ENCODE assay signal across 27 mouse cellular contexts in the genomic region with DNA sequence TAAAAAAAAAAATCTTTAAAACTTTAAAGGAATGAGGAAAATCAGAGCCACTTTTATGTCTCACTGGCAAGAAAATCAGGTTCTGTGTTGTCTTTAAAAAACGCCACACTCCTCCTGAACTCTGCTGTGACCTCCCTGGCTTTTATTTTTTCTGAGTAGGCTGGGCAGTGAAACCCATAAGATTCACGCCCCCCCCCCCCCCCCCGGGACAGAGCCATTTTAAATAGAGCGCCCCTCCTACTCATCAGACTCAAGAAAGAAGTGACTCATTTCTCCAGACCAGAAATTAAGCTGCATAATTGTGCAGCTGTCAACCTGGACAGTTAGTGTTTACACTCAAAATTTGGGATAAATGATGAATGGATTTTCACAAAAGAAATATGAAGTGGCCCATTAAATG. TPM values are rescaled to one million over a fixed set of nuclear protein-coding genes. Genes with fewer than 3 reads are reported as not detected.
DNase-seq lines count a peak whose midpoint lies in the region; ATAC-seq and TF ChIP-seq lines count a peak whose summit lies in the region.
"Had no signal": no experiment of that assay in that cellular context is flagged by ENCODE, and none has a peak within 500 bp of the region (broad histone marks: within the 10 kb centered on the region; RNA-seq: fewer than 3 reads in every experiment).

No protein-coding gene starts in this region.

- no peak for ATAC-seq in forebrain, embryonic 13.5 days
- no peak for ATAC-seq in forebrain, postnatal 0 days
- ATAC-seq in kidney, postnatal 0 days (replicated peaks; ENCODE audit: low FRiP score, low read depth), result no peak; the same call in 1 of the 2 replicates
- no peak for ATAC-seq in liver, postnatal 0 days
- ATAC-seq: forebrain, embryonic 16.5 days; Patski had no signal

- 7% methylated on average over 4 of the region's 4 CpGs for WGBS in forebrain, embryonic 13.5 days
- WGBS in forebrain, postnatal 0 days, result 13% methylated on average over 4 of the region's 4 CpGs
- 8% methylated on average over 4 of the region's 4 CpGs for WGBS in kidney, postnatal 0 days
- WGBS in liver, postnatal 0 days (ENCODE audit: insufficient replicate concordance), result 35% methylated on average over 4 of the region's 4 CpGs

- no peak overlapping the region for H3K4me3 ChIP-seq in forebrain, embryonic 13.5 days
- H3K4me3 ChIP-seq in forebrain, postnatal 0 days (ENCODE audit: low read depth, low read length), result no peak overlapping the region
- no peak overlapping the region for H3K4me3 ChIP-seq in kidney, postnatal 0 days (replicated peaks; ENCODE audit: low read depth, low read length)
- H3K4me3 ChIP-seq in liver, postnatal 0 days (ENCODE audit: low read depth, low read length), result no peak overlapping the region
- H3K4me3 ChIP-seq: embryonic facial prominence, embryonic 13.5 days; heart, embryonic 12.5 days; hindbrain, embryonic 13.5 days; left cerebral cortex, adult 2 months; megakaryocyte, embryonic 14.5 days had no signal

- no peaks in the 10 kb centered on the region for H3K27me3 ChIP-seq in forebrain, embryonic 13.5 days
- H3K27me3 ChIP-seq in forebrain, postnatal 0 days (ENCODE audit: insufficient read depth, low read length), result no peaks in the 10 kb centered on the region
- no peaks in the 10 kb centered on the region for H3K27me3 ChIP-seq in kidney, postnatal 0 days (ENCODE audit: insufficient read depth, low read length)
- 0 out of 2 replicates have a peak, but pooled peaks cover 2% of the 10 kb centered on the region for H3K27me3 ChIP-seq in liver, postnatal 0 days (ENCODE audit: insufficient read depth, low read length)
- H3K27me3 ChIP-seq: embryonic facial prominence, embryonic 13.5 days; hindbrain, embryonic 13.5 days; Patski had no signal

- no peak for TF ChIP-seq CTCF in forebrain, postnatal 0 days (IDR thresholded peaks at IDR 0.05; ENCODE audit: low read depth)
- TF ChIP-seq CTCF in kidney, postnatal 0 days (IDR thresholded peaks at IDR 0.05; ENCODE audit: low read depth), result no peak
- TF ChIP-seq CTCF in liver, postnatal 0 days (IDR thresholded peaks at IDR 0.05; ENCODE audit: low read depth), result no peak

- no peaks in the 10 kb centered on the region for H3K9me3 ChIP-seq in forebrain, embryonic 13.5 days (replicated peaks)
- H3K9me3 ChIP-seq in forebrain, postnatal 0 days (ENCODE audit: low read length), result no peaks in the 10 kb centered on the region
- H3K9me3 ChIP-seq in kidney, postnatal 0 days (replicated peaks; ENCODE audit: low read length), result no peaks in the 10 kb centered on the region
- H3K9me3 ChIP-seq in liver, postnatal 0 days (ENCODE audit: low read length), result no peaks in the 10 kb centered on the region
- H3K9me3 ChIP-seq: embryonic facial prominence, embryonic 13.5 days; heart, embryonic 12.5 days; hindbrain, embryonic 13.5 days; megakaryocyte, embryonic 14.5 days had no signal

- no peak overlapping the region for H3K27ac ChIP-seq in forebrain, embryonic 13.5 days
- H3K27ac ChIP-seq in forebrain, postnatal 0 days (ENCODE audit: low read depth, low read length), result no peak overlapping the region
- H3K27ac ChIP-seq in kidney, postnatal 0 days, result no peak overlapping the region
- H3K27ac ChIP-seq in liver, postnatal 0 days (ENCODE audit: low read depth), result no peak overlapping the region
- H3K27ac ChIP-seq: embryonic facial prominence, embryonic 13.5 days; hindbrain, embryonic 13.5 days; left cerebral cortex, adult 2 months had no signal

- no peak overlapping the region for H3K9ac ChIP-seq in forebrain, embryonic 13.5 days
- H3K9ac ChIP-seq in forebrain, postnatal 0 days, result no peak overlapping the region
- H3K9ac ChIP-seq in kidney, postnatal 0 days (ENCODE audit: low read depth, low read length), result no peak overlapping the region
- H3K9ac ChIP-seq in liver, postnatal 0 days (replicated peaks), result no peak overlapping the region
- H3K9ac ChIP-seq: embryonic facial prominence, embryonic 13.5 days; heart, embryonic 12.5 days; hindbrain, embryonic 13.5 days had no signal

- DNase-seq in forebrain, postnatal 0 days, result no peak
- peak; percentile 42 for DNase-seq in kidney, postnatal 0 days (ENCODE audit: low spot score)
- DNase-seq in kidney, adult 9 months, result no peak
- peak; percentile 9 for DNase-seq in 3T3-L1 (ENCODE audit: low read depth, low spot score)
- DNase-seq in Muller cell, postnatal 12 days (ENCODE audit: inconsistent ontology term), result peak; percentile 88
- DNase-seq in liver, postnatal 0 days, result no peak
- no peak for DNase-seq in adrenal gland, adult 8-10 months
- DNase-seq: adrenal gland, postnatal 14 days; B cell, adult 2 months; cerebellum, adult 2 months; cerebellum, postnatal 36 days; heart, postnatal 14 days; kidney, postnatal 14 days; layer of hippocampus, adult 9-11 months; left cerebral cortex, postnatal 4 days; lung, adult 18-20 months; midbrain, embryonic 14.5 days; right cerebral cortex, postnatal 4 days; thymus, postnatal 14 days had no signal

- no peaks in the 10 kb centered on the region for H3K36me3 ChIP-seq in forebrain, embryonic 13.5 days (ENCODE audit: poor library complexity, severe bottlenecking)
- no peaks in the 10 kb centered on the region for H3K36me3 ChIP-seq in forebrain, postnatal 0 days (ENCODE audit: insufficient read depth)
- no peaks in the 10 kb centered on the region for H3K36me3 ChIP-seq in kidney, postnatal 0 days (ENCODE audit: insufficient read depth, low read length)
- no peaks in the 10 kb centered on the region for H3K36me3 ChIP-seq in liver, postnatal 0 days (replicated peaks; ENCODE audit: insufficient read depth, low read length)
- H3K36me3 ChIP-seq: embryonic facial prominence, embryonic 13.5 days; heart, embryonic 12.5 days; hindbrain, embryonic 13.5 days had no signal

- peaks cover 10% of the 10 kb centered on the region for H3K4me1 ChIP-seq in forebrain, embryonic 13.5 days
- H3K4me1 ChIP-seq in forebrain, postnatal 0 days (ENCODE audit: insufficient read depth), result no peaks in the 10 kb centered on the region
- no peaks in the 10 kb centered on the region for H3K4me1 ChIP-seq in kidney, postnatal 0 days (replicated peaks; ENCODE audit: insufficient read depth, low read length)
- H3K4me1 ChIP-seq in liver, postnatal 0 days (ENCODE audit: insufficient read depth), result no peaks in the 10 kb centered on the region
- H3K4me1 ChIP-seq: megakaryocyte, embryonic 14.5 days had no signal

- TF ChIP-seq EP300 in liver, postnatal 0 days (IDR thresholded peaks at IDR 0.05; ENCODE audit: low read depth), result no peak

- 0 out of 2 replicates have a peak overlapping the region, but pooled peaks have one; percentile 4 for H3K4me2 ChIP-seq in forebrain, embryonic 13.5 days
- H3K4me2 ChIP-seq in forebrain, postnatal 0 days (ENCODE audit: low read depth), result no peak overlapping the region
- peak overlapping the region; percentile 21 for H3K4me2 ChIP-seq in kidney, postnatal 0 days (ENCODE audit: low read length)
- no peak overlapping the region for H3K4me2 ChIP-seq in liver, postnatal 0 days (ENCODE audit: low read depth, low read length)
- H3K4me2 ChIP-seq: embryonic facial prominence, embryonic 13.5 days; heart, embryonic 12.5 days had no signal

RNA-seq across cellular contexts. Expression of gene Ptpn13, which starts 31.8 kb away (rescaled TPM):
- polyA plus RNA-seq in forebrain, embryonic 13.5 days (2015; fragmentation: Nextera tagmentation; extraction: Ambion mirVana), result 4.9 and 5.2 TPM in 2 replicates
- 7.8 and 16.2 TPM in 2 replicates for total RNA-seq in forebrain, postnatal 0 days (2014; rRNA removed)
- polyA plus RNA-seq in forebrain, postnatal 0 days (2015; fragmentation: Nextera tagmentation; extraction: Ambion mirVana), result 1.1 and 1.8 TPM in 2 replicates
- 20.4 and 20.8 TPM in 2 replicates for polyA plus RNA-seq in kidney, postnatal 0 days (2015; fragmentation: Nextera tagmentation; extraction: Ambion mirVana)
- 0.38 and 0.43 TPM in 2 replicates for polyA plus RNA-seq in liver, postnatal 0 days (2015; fragmentation: Nextera tagmentation; extraction: Ambion mirVana)
- 10 to 100 TPM; 25.3 to 65.4 (median 41.0) TPM for total RNA-seq in adrenal gland, adult 8-10 months (2022)

Comparison
In these comparisons a context has a peak if more than half of its experiments do, and no peak if none do; other contexts are left out.
1. H3K4me2 ChIP-seq: peak in forebrain, embryonic 13.5 days (single experiment) and kidney, postnatal 0 days (single experiment); none in forebrain, postnatal 0 days (single experiment) and liver, postnatal 0 days (single experiment).
2. DNase-seq: peak in kidney, postnatal 0 days (single experiment), 3T3-L1 (single experiment) and Muller cell, postnatal 12 days (single experiment); none in forebrain, postnatal 0 days (single experiment), kidney, adult 9 months (single experiment), liver, postnatal 0 days (single experiment) and adrenal gland, adult 8-10 months (single experiment).